Mouse (Mus musculus) natural killer cell, adult 2 months (primary cell): Measurements from ENCODE around the gene Macrod2.

Source experiments
- DNase-seq, 2 experiments: peaks; one replicate each; pipeline ENCODE4 v3.0.0; 2022; ENCODE audit warnings: low spot score in 2 of 2

Macrod2 gene

DNA sequence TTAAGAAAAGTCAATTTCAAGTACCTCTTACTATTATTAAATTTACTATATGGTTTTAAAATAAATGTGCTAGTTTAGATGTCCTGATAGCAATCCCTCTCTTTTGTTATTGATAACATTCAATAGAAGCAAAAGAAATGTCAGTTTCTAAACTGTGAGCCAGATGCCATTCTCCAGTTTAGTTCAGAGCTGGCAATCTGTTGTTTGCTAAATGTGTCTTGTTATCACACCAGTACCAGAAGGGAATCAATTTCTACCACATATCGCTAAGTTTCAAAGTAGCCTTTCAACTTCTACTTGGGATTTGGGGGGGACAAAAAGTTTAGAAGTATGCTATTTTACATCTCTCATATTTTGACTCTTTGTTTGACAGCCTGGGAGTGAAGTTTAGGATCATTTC, 1077.7 kb downstream of the Macrod2 start:
- DNase-seq, result no peak

GRCm38 (mm10) chr2:141477585-141477984, 1082.5 kb downstream of the Macrod2 start:
- no peak for DNase-seq

GRCm38 (mm10) chr2:141490518-141490917, 1095.4 kb downstream of the Macrod2 start:
- no peak for DNase-seq

GRCm38 (mm10) chr2:141505451-141505850, 1110.3 kb downstream of the Macrod2 start:
- no peak for DNase-seq

GRCm38 (mm10) chr2:141507929-141508897, 1113.1 kb downstream of the Macrod2 start:
- DNase-seq, result no peak

DNA sequence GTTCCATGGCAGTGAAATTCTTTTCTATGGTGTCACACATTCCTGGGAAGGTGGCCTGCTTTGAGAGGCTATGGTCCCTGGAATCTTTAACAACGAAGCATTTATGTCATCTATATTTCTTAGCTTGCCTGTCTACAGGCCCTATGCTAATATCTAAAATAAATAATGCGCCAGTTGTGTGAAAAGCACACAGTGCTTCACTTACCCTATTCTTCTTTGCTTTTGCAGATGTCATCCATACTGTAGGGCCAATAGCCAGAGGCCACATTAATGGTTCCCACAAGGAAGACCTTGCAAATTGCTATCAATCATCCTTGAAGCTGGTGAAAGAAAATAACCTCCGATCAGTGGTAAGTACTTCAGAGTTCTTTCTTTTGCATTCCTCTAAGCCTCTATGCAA, 1119.9 kb downstream of the Macrod2 start:
- no peak for DNase-seq

GRCm38 (mm10) chr2:141522081-141522480, 1127.0 kb downstream of the Macrod2 start:
- no peak for DNase-seq

GRCm38 (mm10) chr2:141545877-141546276, 1150.8 kb downstream of the Macrod2 start:
- no peak for DNase-seq

DNA sequence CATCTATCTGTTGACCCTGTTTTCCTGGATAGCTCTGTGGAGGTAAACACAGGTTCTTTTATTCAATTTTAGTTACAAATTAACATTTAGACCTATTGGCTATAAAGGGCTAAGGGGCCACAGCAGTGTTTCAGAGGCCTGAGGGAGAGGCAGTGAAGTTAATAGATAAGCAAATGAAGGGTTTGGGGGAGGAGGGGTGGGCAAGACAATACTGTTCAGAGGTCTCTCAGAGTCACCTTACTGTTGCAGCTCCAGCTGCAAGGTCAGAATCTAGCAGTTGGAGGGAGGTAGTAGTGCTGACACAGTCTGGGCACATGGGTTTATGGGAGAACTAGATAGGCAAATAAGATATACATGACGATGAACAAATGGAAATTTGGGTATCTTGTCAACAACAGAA, 1156.6 kb downstream of the Macrod2 start:
- DNase-seq, result no peak

GRCm38 (mm10) chr2:141556747-141557146, 1161.6 kb downstream of the Macrod2 start:
- no peak for DNase-seq

- DNase-seq, result no peak
Measured at GRCm38 (mm10) chr2:141558242-141558827, 1163.2 kb downstream of the Macrod2 start.

GRCm38 (mm10) chr2:141565986-141566385, 1170.9 kb downstream of the Macrod2 start:
- DNase-seq, result no peak

DNA sequence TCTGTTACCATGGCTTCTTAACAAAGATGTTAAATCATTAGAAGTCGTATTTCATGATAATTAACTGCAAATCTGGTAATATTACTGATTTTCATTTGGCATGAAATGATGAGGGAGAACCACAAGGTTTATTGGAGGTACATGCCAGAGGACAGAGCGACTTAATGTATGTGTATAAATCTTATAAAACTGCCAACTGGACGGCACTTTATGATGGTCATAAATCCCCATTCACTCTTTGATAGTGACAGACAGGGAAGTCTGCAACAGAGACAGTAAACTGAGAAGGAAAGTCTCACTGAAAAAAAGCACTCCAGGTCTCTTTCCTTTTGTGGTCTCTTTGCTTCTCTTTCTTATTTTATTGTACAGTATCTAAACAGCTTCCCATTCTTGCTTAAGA, 1176.3 kb downstream of the Macrod2 start:
- DNase-seq, result no peak

DNA sequence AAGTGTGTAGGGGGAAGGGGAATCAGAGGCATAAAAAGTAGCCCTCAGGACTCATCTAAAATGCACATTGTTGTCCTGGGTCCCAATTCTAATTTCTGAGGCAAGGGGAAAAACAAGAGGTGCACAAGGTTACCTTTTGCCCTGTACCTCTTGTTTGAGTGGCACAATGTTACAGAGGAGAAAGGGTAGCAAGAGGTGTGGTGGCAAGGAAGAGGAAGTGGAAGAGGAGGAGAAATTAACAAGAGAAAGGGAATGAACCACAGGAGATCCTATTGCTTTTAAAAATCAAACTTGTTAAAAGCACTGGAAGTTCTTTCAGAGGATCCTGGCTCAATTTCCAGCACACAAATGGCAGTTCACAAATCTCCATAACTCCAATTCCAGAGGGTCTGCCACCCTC, 1183.1 kb downstream of the Macrod2 start:
- DNase-seq, result no peak

GRCm38 (mm10) chr2:141582431-141582830, 1187.3 kb downstream of the Macrod2 start:
- DNase-seq, result no peak

GRCm38 (mm10) chr2:141582933-141583332, 1187.8 kb downstream of the Macrod2 start:
- no peak for DNase-seq

DNA sequence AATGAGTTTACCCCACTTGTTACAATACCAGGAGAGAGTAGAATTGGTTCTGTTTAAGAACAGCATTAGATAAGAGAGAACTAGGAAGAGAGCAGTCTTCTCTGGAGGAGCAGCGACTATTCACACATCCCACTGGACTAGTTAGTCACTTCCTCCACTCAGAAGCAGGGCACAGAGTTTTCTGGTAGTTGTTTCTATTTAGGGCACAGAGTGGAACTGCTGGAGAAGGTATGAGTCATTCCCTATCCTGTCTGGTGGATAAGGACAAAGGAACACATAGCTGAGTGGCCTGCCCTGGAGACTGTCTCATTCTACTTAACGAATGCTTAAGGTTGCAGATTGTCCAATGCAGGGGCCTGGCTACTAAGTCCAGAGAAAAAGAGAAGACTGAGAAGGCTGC, 1192.2 kb downstream of the Macrod2 start:
- no peak for DNase-seq

GRCm38 (mm10) chr2:141591326-141591725, 1196.2 kb downstream of the Macrod2 start:
- DNase-seq, result no peak

DNA sequence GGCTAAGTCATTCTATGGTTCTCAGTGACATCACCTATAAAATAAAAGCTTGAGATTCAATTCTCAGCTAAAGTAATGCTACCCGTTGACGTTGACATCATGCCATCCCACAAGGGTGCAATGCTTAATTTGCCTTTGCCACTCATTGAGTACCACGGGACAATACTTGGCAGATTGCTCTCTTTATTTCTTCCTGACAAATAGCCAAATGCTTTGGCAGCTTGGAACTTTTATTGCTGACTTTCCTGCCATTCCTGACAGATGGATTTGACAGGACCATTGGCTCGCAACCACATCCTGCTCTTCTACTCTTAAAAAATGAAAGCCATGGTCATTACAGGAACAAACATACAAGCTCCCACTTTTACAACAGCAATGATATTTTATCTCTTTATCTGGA, 1199.7 kb downstream of the Macrod2 start:
- no peak for DNase-seq

- no peak for DNase-seq
Measured at GRCm38 (mm10) chr2:141617721-141618120, 1222.6 kb downstream of the Macrod2 start.

DNA sequence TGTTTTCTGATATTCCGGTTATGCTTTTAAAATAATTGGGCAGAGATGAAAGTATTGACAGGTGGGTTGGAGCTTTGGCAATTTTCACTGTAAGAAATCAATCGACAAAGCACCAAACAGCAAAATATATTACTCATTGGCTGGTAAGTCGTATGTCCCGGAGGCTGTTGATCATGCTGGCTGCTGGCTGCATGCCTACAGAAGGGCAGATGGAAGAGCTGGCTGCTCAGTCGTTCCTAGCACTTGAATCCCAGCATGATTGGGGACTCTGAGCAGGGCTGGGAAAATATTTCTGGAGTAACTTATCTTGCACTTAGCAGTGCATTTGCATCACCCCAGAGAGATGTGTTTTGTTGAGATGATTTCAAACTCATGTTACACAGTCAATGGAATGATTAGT, 1223.1 kb downstream of the Macrod2 start:
- DNase-seq, result no peak

DNA sequence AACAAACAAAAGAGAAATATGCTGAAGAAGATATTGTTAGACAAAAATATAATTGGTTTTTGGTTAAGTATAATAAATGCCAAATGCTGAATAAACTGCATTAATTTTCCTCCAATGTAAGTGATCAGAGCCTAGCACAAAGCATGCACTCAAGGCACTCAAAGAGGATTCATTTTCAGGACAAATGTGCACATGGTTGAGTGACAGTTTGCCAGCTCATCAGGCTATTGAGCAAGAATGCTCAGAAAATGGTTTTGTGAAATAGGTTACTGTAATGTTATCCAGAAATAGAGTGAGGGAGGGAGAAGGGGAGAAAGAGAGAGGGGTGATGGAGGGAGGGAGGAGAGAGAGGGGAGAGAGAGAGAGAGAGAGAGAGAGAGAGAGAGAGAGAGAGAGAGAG, 1268.9 kb downstream of the Macrod2 start:
- DNase-seq, result no peak

GRCm38 (mm10) chr2:141672814-141673213, 1277.7 kb downstream of the Macrod2 start:
- DNase-seq, result no peak
